Mouse (Mus musculus) thymus, postnatal 14 days (tissue): Measurements from ENCODE around the gene Emid1.

Experiments
- DNase-seq: peaks from one replicate; pipeline ENCODE4 v3.0.0; 2021

Gene Emid1

GRCm38 (mm10) chr11:5151680-5152337 is at the start of gene Emid1:
Gene Emid1 (minus strand): TSS chr11:5152257.
- peak; percentile 72 for DNase-seq

GRCm38 (mm10) chr11:5199879-5200278 is 47.8 kb upstream of the Emid1 start:
- DNase-seq = no peak

GRCm38 (mm10) chr11:5197068-5197467 is 45.0 kb upstream of the Emid1 start:
- no peak for DNase-seq

- no peak for DNase-seq
Observed at GRCm38 (mm10) chr11:5196583-5196982, 44.5 kb upstream of the Emid1 start.

GRCm38 (mm10) chr11:5193576-5193881 is 41.5 kb upstream of the Emid1 start:
- DNase-seq = no peak

- no peak for DNase-seq
Observed at GRCm38 (mm10) chr11:5192840-5193575, 41.0 kb upstream of the Emid1 start.

- DNase-seq = no peak
Observed at GRCm38 (mm10) chr11:5192084-5192516, 40.0 kb upstream of the Emid1 start.

- no peak for DNase-seq
Observed at GRCm38 (mm10) chr11:5189239-5189933, 37.3 kb upstream of the Emid1 start.

- no peak for DNase-seq
Observed at GRCm38 (mm10) chr11:5188170-5188569, 36.1 kb upstream of the Emid1 start.

GRCm38 (mm10) chr11:5184832-5185231 is 32.8 kb upstream of the Emid1 start:
- DNase-seq = no peak

GRCm38 (mm10) chr11:5184250-5184649 is 32.2 kb upstream of the Emid1 start:
- DNase-seq = peak; percentile 43

- no peak for DNase-seq
Observed at GRCm38 (mm10) chr11:5182870-5183269, 30.8 kb upstream of the Emid1 start.

- peak; percentile 96 for DNase-seq
Observed at GRCm38 (mm10) chr11:5181850-5182404, 29.9 kb upstream of the Emid1 start.

- peak; percentile 47 for DNase-seq
Observed at GRCm38 (mm10) chr11:5179391-5179790, 27.3 kb upstream of the Emid1 start.

GRCm38 (mm10) chr11:5177171-5177570 is 25.1 kb upstream of the Emid1 start:
- DNase-seq = peak; percentile 82

GRCm38 (mm10) chr11:5176685-5177084 is 24.6 kb upstream of the Emid1 start:
- peak; percentile 70 for DNase-seq

- DNase-seq = no peak
Observed at GRCm38 (mm10) chr11:5175866-5176265, 23.8 kb upstream of the Emid1 start.

- no peak for DNase-seq
Observed at GRCm38 (mm10) chr11:5175141-5175540, 23.1 kb upstream of the Emid1 start.

GRCm38 (mm10) chr11:5172861-5173260 is 20.8 kb upstream of the Emid1 start:
- no peak for DNase-seq

GRCm38 (mm10) chr11:5167311-5167710 is 15.3 kb upstream of the Emid1 start:
- DNase-seq = no peak

- no peak for DNase-seq
Observed at GRCm38 (mm10) chr11:5165471-5165916, 13.4 kb upstream of the Emid1 start.

- no peak for DNase-seq
Observed at GRCm38 (mm10) chr11:5164310-5164709, 12.3 kb upstream of the Emid1 start.

GRCm38 (mm10) chr11:5163421-5163820 is 11.4 kb upstream of the Emid1 start:
- DNase-seq = no peak
